Mouse (Mus musculus): ENCODE measurements around the gene Kif3c. TPM values are rescaled to one million over a fixed set of nuclear protein-coding genes. Genes with fewer than 3 reads are reported as not detected.

Kif3c gene
- total and polyA plus RNA-seq, 3 experiments = 3.5 to 5.5 (median 4.8) TPM

DNA sequence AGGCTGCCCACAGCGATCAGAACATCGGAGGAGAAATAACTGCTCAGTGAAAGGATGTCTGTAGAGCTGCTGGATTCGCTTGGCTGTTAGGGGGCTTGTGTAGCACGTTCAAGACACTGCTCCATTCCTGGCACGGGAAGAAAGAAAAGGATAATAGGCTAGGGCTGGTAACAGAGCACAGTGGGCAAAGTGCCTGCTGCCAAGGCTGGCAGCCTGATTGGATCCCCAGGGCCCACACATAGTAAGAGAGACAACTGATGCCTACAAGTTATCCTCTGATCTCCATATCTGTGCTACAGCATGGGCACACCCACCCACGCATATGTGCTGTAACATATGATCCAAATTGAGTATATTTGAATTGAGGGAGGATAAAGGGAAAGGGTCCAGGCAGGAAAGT lies 41.7 kb downstream of the Kif3c start:
- Histone ChIP-seq H3K36me3 (ENCODE audit: control insufficient read depth, insufficient read depth, low read length) (no peaks in the 10 kb centered on the region), H3K79me2 (replicated peaks; ENCODE audit: control insufficient read depth, insufficient read depth, low read length) (no peaks in the 10 kb centered on the region), H3K27me3 (ENCODE audit: control insufficient read depth, insufficient read depth, low read length) (no peaks in the 10 kb centered on the region), H3K4me1 (ENCODE audit: control insufficient read depth, insufficient read depth, low read length) (no peaks in the 10 kb centered on the region), H3K27ac (no peak overlapping the region), H3K9ac (ENCODE audit: low read depth, low read length) (no peak overlapping the region), H3K4me3 (no peak overlapping the region)
- TF ChIP-seq EP300 (IDR thresholded peaks at IDR 0.05; ENCODE audit: insufficient read depth, low read depth, low read length) = no peak
- intact Hi-C loops (cut with DNase I) = no loop called here
- 88% methylated on average over 6 of the region's 6 CpGs for WGBS
- no peak for DNase-seq

DNA sequence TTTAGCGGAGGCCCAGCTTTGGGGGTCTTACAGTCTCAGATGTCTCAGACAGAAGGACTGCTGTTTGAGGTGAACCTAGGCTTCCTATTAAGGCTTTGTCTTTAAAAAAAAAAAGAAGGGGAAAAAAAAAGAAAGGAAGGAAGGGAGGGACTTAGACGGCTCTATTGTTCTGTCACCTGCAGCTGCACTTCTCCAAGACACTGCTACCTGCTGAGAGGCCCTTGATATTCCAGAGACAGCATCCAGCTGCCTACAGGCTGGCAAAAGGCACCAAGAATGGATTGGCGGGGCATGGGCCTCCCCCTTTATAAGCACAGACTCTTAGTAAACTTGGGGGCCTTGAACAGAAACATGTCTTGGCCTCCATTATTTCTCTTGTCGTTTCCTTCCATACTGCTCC lies 50.0 kb downstream of the Kif3c start:
- H3K4me3 ChIP-seq = no peak overlapping the region

GRCm38 (mm10) chr12:3418761-3419160 lies 53.8 kb downstream of the Kif3c start:
- intact Hi-C loops (cut with DNase I) = no loop called here
- no peak overlapping the region for H3K9ac ChIP-seq (ENCODE audit: low read depth, low read length)
- no peaks in the 10 kb centered on the region for H3K27me3 ChIP-seq (ENCODE audit: control insufficient read depth, insufficient read depth, low read length)
- no peak for DNase-seq
- H3K4me1 ChIP-seq (ENCODE audit: control insufficient read depth, insufficient read depth, low read length) = no peaks in the 10 kb centered on the region
- 54% methylated on average over 3 of the region's 3 CpGs for whole genome bisulfite sequencing
- H3K27ac ChIP-seq = no peak overlapping the region
- TF ChIP-seq POLR2A (IDR thresholded peaks at IDR 0.05; ENCODE audit: insufficient read depth, low read depth, low read length) (no peak), EP300 (IDR thresholded peaks at IDR 0.05; ENCODE audit: insufficient read depth, low read depth, low read length) (no peak), CTCF (IDR thresholded peaks at IDR 0.05) (no peak)
- no peaks in the 10 kb centered on the region for H3K36me3 ChIP-seq (ENCODE audit: control insufficient read depth, insufficient read depth, low read length)
- H3K79me2 ChIP-seq (replicated peaks; ENCODE audit: control insufficient read depth, insufficient read depth, low read length) = no peaks in the 10 kb centered on the region
- no peak overlapping the region for H3K4me3 ChIP-seq

More for the DNA sequence above, 50.0 kb downstream of the Kif3c start:
- H3K36me3 ChIP-seq (ENCODE audit: control insufficient read depth, insufficient read depth, low read length) = no peaks in the 10 kb centered on the region
- no peak for TF ChIP-seq CTCF (IDR thresholded peaks at IDR 0.05)
- no peak for TF ChIP-seq EP300 (IDR thresholded peaks at IDR 0.05; ENCODE audit: insufficient read depth, low read depth, low read length)
- TF ChIP-seq POLR2A (IDR thresholded peaks at IDR 0.05; ENCODE audit: insufficient read depth, low read depth, low read length) = no peak
- H3K79me2 ChIP-seq (replicated peaks; ENCODE audit: control insufficient read depth, insufficient read depth, low read length) = no peaks in the 10 kb centered on the region
- no peak overlapping the region for H3K27ac ChIP-seq
- intact Hi-C loops (cut with DNase I) = no loop called here
- no peaks in the 10 kb centered on the region for H3K27me3 ChIP-seq (ENCODE audit: control insufficient read depth, insufficient read depth, low read length)
- WGBS = 88% methylated on average over 4 of the region's 4 CpGs
- H3K9ac ChIP-seq (ENCODE audit: low read depth, low read length) = no peak overlapping the region
- DNase-seq = no peak
- H3K4me1 ChIP-seq (ENCODE audit: control insufficient read depth, insufficient read depth, low read length) = no peaks in the 10 kb centered on the region

DNA sequence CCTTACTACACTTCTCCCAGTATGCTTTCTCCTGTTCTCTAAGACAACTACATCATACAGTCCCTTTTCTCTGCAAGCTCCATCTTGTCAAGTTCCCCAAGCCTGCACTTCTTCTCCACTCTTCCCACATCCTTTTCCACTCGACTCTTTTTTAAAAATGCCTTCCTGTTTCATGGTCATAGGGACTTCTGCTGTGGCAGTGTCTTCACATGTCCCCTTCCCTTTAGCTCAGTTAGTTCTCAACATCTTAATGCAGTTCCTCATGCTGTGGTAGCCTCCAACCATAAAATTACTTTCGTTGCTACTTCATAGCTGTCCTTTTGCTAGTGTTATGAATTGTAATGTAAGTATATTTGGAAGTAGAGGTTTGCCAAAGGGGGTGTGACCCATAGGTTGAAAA lies 55.6 kb downstream of the Kif3c start:
- intact Hi-C loops (cut with DNase I) = no loop called here

DNA sequence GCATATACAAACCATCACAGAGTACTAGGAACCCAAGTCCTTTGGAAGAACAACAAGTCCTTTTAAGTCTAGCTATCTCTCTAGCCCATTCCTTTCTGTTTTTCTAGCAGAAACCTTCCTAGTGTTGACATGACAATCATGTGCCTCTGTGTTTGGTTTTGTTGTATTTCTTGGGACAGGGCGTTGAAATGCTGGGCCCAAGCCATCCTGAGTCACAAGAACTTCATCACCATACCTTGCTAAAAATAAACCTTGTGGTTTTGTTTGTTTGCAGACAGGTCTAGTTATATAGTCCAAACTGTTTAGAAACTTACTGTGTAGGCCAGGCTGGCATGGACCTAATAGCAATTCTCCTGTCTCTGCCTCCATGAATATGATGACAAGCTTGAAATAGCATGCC lies 57.9 kb downstream of the Kif3c start:
- no peaks in the 10 kb centered on the region for H3K79me2 ChIP-seq (replicated peaks; ENCODE audit: control insufficient read depth, insufficient read depth, low read length)
- no peak overlapping the region for H3K9ac ChIP-seq (ENCODE audit: low read depth, low read length)
- H3K27me3 ChIP-seq (ENCODE audit: control insufficient read depth, insufficient read depth, low read length) = no peaks in the 10 kb centered on the region
- peaks cover 4% of the 10 kb centered on the region for H3K4me1 ChIP-seq (ENCODE audit: control insufficient read depth, insufficient read depth, low read length)
- no peak for DNase-seq
- intact Hi-C loops (cut with DNase I) = no loop called here
- WGBS = 60% methylated on average over 1 of the region's 1 CpGs
- no peak overlapping the region for H3K4me3 ChIP-seq
- peak overlapping the region; percentile 32 for H3K27ac ChIP-seq
- H3K36me3 ChIP-seq (ENCODE audit: control insufficient read depth, insufficient read depth, low read length) = no peaks in the 10 kb centered on the region
- TF ChIP-seq CTCF (IDR thresholded peaks at IDR 0.05) (no peak), EP300 (IDR thresholded peaks at IDR 0.05; ENCODE audit: insufficient read depth, low read depth, low read length) (no peak), POLR2A (IDR thresholded peaks at IDR 0.05; ENCODE audit: insufficient read depth, low read depth, low read length) (no peak)

More for the DNA sequence above, 55.6 kb downstream of the Kif3c start:
- H3K4me1 ChIP-seq (ENCODE audit: control insufficient read depth, insufficient read depth, low read length) = peaks cover 2% of the 10 kb centered on the region
- no peak for DNase-seq
- no peaks in the 10 kb centered on the region for H3K27me3 ChIP-seq (ENCODE audit: control insufficient read depth, insufficient read depth, low read length)
- no peak for TF ChIP-seq POLR2A (IDR thresholded peaks at IDR 0.05; ENCODE audit: insufficient read depth, low read depth, low read length)
- no peak for TF ChIP-seq EP300 (IDR thresholded peaks at IDR 0.05; ENCODE audit: insufficient read depth, low read depth, low read length)
- no peak for TF ChIP-seq CTCF (IDR thresholded peaks at IDR 0.05)
- H3K4me3 ChIP-seq = no peak overlapping the region
- H3K79me2 ChIP-seq (replicated peaks; ENCODE audit: control insufficient read depth, insufficient read depth, low read length) = no peaks in the 10 kb centered on the region
- no peak overlapping the region for H3K27ac ChIP-seq
- no peak overlapping the region for H3K9ac ChIP-seq (ENCODE audit: low read depth, low read length)
- H3K36me3 ChIP-seq (ENCODE audit: control insufficient read depth, insufficient read depth, low read length) = no peaks in the 10 kb centered on the region
- 87% methylated on average over 2 of the region's 2 CpGs for WGBS

DNA sequence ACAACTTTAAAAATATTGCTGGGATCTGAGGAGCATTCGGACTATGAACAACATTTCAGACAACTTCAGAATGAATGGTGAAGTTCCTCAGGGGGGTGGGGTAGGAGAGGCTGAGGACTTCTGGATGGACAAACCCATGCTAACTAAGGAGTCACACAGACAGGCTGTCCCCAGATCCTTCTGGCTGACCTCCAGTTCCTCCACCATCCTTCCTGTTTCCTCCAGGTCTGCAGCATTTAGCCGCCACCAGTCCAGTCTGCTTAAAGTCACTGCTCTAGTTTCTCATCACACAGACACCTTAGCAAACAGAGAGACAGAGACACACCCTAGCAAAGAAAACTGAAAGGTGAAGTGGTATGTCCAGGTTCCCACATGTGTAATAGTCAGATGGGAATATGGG lies 59.2 kb downstream of the Kif3c start:
- Histone ChIP-seq H3K4me3 (no peak overlapping the region), H3K79me2 (replicated peaks; ENCODE audit: control insufficient read depth, insufficient read depth, low read length) (no peaks in the 10 kb centered on the region), H3K4me1 (ENCODE audit: control insufficient read depth, insufficient read depth, low read length) (peaks cover 4% of the 10 kb centered on the region), H3K36me3 (ENCODE audit: control insufficient read depth, insufficient read depth, low read length) (no peaks in the 10 kb centered on the region), H3K27ac (0 out of 2 replicates have a peak overlapping the region, but pooled peaks have one; percentile 7), H3K9ac (ENCODE audit: low read depth, low read length) (no peak overlapping the region), H3K27me3 (ENCODE audit: control insufficient read depth, insufficient read depth, low read length) (no peaks in the 10 kb centered on the region)
- 54% methylated on average over 2 of the region's 2 CpGs for WGBS
- DNase-seq = peak in 1 of 2 experiments; percentile 18
- no peak for TF ChIP-seq EP300 (IDR thresholded peaks at IDR 0.05; ENCODE audit: insufficient read depth, low read depth, low read length)
- no peak for TF ChIP-seq CTCF (IDR thresholded peaks at IDR 0.05)
- no peak for TF ChIP-seq POLR2A (IDR thresholded peaks at IDR 0.05; ENCODE audit: insufficient read depth, low read depth, low read length)
- intact Hi-C loops (cut with DNase I) = no loop called here

Data from heart, adult 2 months (tissue).